Mouse (Mus musculus) cerebellum, adult 18-20 months (tissue): ENCODE measurements around the gene Msantd2.

Experiments
- DNase-seq, 2 experiments: peaks; one replicate each; pipeline ENCODE4 v3.0.0; 2021

Msantd2 gene

GRCm38 (mm10) chr9:37488611-37489396 is at the start of gene Msantd2:
Gene Msantd2 (plus strand): TSS chr9:37489319.
- peak; percentile 92 to 93 for DNase-seq

- DNase-seq, result no peak
These were observed 36.7 kb upstream of the Msantd2 start for GRCm38 (mm10) chr9:37452401-37452800.

GRCm38 (mm10) chr9:37453328-37453727 is 35.8 kb upstream of the Msantd2 start:
- DNase-seq, result no peak

- DNase-seq, result no peak
These were observed 35.1 kb upstream of the Msantd2 start for GRCm38 (mm10) chr9:37454011-37454492.

- no peak for DNase-seq
These were observed 34.1 kb upstream of the Msantd2 start for GRCm38 (mm10) chr9:37454991-37455390.

- DNase-seq, result no peak
These were observed 33.3 kb upstream of the Msantd2 start for GRCm38 (mm10) chr9:37455868-37456267.

- DNase-seq, result peak; percentile 61 to 70
These were observed 32.6 kb upstream of the Msantd2 start for GRCm38 (mm10) chr9:37456481-37456910.

- DNase-seq, result no peak
These were observed 32.0 kb upstream of the Msantd2 start for GRCm38 (mm10) chr9:37457151-37457550.

GRCm38 (mm10) chr9:37459665-37460042 is 29.5 kb upstream of the Msantd2 start:
- no peak for DNase-seq

GRCm38 (mm10) chr9:37460043-37460960 is 28.8 kb upstream of the Msantd2 start:
- peak; percentile 28 to 56 for DNase-seq

GRCm38 (mm10) chr9:37460961-37461340 is 28.2 kb upstream of the Msantd2 start:
- DNase-seq, result no peak

GRCm38 (mm10) chr9:37461571-37461970 is 27.5 kb upstream of the Msantd2 start:
- no peak for DNase-seq

- DNase-seq, result peak; percentile 61 to 64
These were observed 26.4 kb upstream of the Msantd2 start for GRCm38 (mm10) chr9:37462764-37463163.

GRCm38 (mm10) chr9:37473611-37474125 is 15.5 kb upstream of the Msantd2 start:
- DNase-seq, result no peak

GRCm38 (mm10) chr9:37474923-37475322 is 14.2 kb upstream of the Msantd2 start:
- DNase-seq, result no peak

- no peak for DNase-seq
These were observed 4.0 kb upstream of the Msantd2 start for GRCm38 (mm10) chr9:37485146-37485545.

GRCm38 (mm10) chr9:37488041-37488440 is 1.1 kb upstream of the Msantd2 start:
- peak in 1 of 2 experiments; percentile 10 for DNase-seq

- DNase-seq, result peak; percentile 23 to 51
These were observed 464 bp downstream of the Msantd2 start for GRCm38 (mm10) chr9:37489446-37490120.

- DNase-seq, result no peak
These were observed 6.6 kb downstream of the Msantd2 start for GRCm38 (mm10) chr9:37495761-37496160.

GRCm38 (mm10) chr9:37496325-37496724 is 7.2 kb downstream of the Msantd2 start:
- DNase-seq, result no peak

GRCm38 (mm10) chr9:37500201-37500600 is 11.1 kb downstream of the Msantd2 start:
- no peak for DNase-seq

GRCm38 (mm10) chr9:37501170-37501569 is 12.1 kb downstream of the Msantd2 start:
- DNase-seq, result no peak

- no peak for DNase-seq
These were observed 15.2 kb downstream of the Msantd2 start for GRCm38 (mm10) chr9:37504348-37504747.
